Mouse (Mus musculus): ENCODE measurements around the gene Traf2. TPM values are rescaled to one million over a fixed set of nuclear protein-coding genes. Genes with fewer than 3 reads are reported as not detected.

Traf2 gene
- polyA plus RNA-seq, 1 experiment from 2014 or later = 36.0 TPM

DNA sequence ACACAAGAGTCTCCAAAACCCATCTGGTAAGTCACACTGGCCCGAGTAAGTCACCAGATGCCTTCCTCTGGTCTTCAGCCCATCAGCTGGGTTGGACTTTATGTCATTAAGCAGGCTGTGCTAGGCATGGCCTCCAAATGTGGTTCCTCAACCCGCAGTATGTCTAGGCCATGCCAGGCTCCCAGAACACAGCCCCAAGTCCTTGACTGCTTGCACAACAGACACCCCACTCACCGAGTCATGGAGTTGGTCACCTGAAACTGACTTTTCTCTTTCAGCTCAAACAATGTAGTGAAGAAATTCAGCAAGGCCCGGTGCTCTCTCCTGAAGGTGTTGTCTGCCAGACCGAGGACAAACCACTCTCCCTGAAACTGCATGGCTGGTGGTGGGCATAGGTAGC lies 53.8 kb downstream of the Traf2 start:
- H3K9ac ChIP-seq (replicated peaks; ENCODE audit: low read length) = no peak overlapping the region
- H3K27me3 ChIP-seq (ENCODE audit: control insufficient read depth, insufficient read depth, low read length) = no peaks in the 10 kb centered on the region
- H3K27ac ChIP-seq (replicated peaks; ENCODE audit: low read depth, low read length) = no peak overlapping the region
- 77% methylated on average over 5 of the region's 5 CpGs for WGBS
- H3K4me1 ChIP-seq (ENCODE audit: control insufficient read depth, insufficient read depth, low read length) = no peaks in the 10 kb centered on the region
- no peak for ATAC-seq (replicated peaks; ENCODE audit: insufficient number of reproducible peaks, low FRiP score, low TSS enrichment, low read depth)
- H3K4me3 ChIP-seq (ENCODE audit: low read depth, low read length) = no peak overlapping the region
- no peaks in the 10 kb centered on the region for H3K36me3 ChIP-seq (replicated peaks; ENCODE audit: control insufficient read depth, insufficient read depth, low read depth, low read length)
- no peak overlapping the region for H3K4me2 ChIP-seq (ENCODE audit: low read depth, low read length)
- H3K9me3 ChIP-seq (replicated peaks; ENCODE audit: control insufficient read depth, low read length) = no peaks in the 10 kb centered on the region
- no peak for DNase-seq (ENCODE audit: low spot score)

GRCm38 (mm10) chr2:25488671-25489068 lies 58.1 kb downstream of the Traf2 start:
- no peaks in the 10 kb centered on the region for H3K27me3 ChIP-seq (ENCODE audit: control insufficient read depth, insufficient read depth, low read length)
- no peak overlapping the region for H3K4me2 ChIP-seq (ENCODE audit: low read depth, low read length)
- no peaks in the 10 kb centered on the region for H3K36me3 ChIP-seq (replicated peaks; ENCODE audit: control insufficient read depth, insufficient read depth, low read depth, low read length)
- DNase-seq (ENCODE audit: low spot score) (no peak), ATAC-seq (replicated peaks; ENCODE audit: insufficient number of reproducible peaks, low FRiP score, low TSS enrichment, low read depth) (no peak)
- no peaks in the 10 kb centered on the region for H3K4me1 ChIP-seq (ENCODE audit: control insufficient read depth, insufficient read depth, low read length)
- no peak overlapping the region for H3K9ac ChIP-seq (replicated peaks; ENCODE audit: low read length)
- no peak overlapping the region for H3K4me3 ChIP-seq (ENCODE audit: low read depth, low read length)
- no peaks in the 10 kb centered on the region for H3K9me3 ChIP-seq (replicated peaks; ENCODE audit: control insufficient read depth, low read length)
- WGBS = 80% methylated on average over 7 of the region's 7 CpGs
- H3K27ac ChIP-seq (replicated peaks; ENCODE audit: low read depth, low read length) = no peak overlapping the region

- DNase-seq (ENCODE audit: low spot score) (no peak), ATAC-seq (replicated peaks; ENCODE audit: insufficient number of reproducible peaks, low FRiP score, low TSS enrichment, low read depth) (no peak)
- H3K4me2 ChIP-seq (ENCODE audit: low read depth, low read length) = no peak overlapping the region
- H3K27ac ChIP-seq (replicated peaks; ENCODE audit: low read depth, low read length) = no peak overlapping the region
- 78% methylated on average over 6 of the region's 6 CpGs for WGBS
- no peak overlapping the region for H3K9ac ChIP-seq (replicated peaks; ENCODE audit: low read length)
- H3K36me3 ChIP-seq (replicated peaks; ENCODE audit: control insufficient read depth, insufficient read depth, low read depth, low read length) = no peaks in the 10 kb centered on the region
- H3K4me1 ChIP-seq (ENCODE audit: control insufficient read depth, insufficient read depth, low read length) = no peaks in the 10 kb centered on the region
- H3K4me3 ChIP-seq (ENCODE audit: low read depth, low read length) = no peak overlapping the region
- H3K9me3 ChIP-seq (replicated peaks; ENCODE audit: control insufficient read depth, low read length) = no peaks in the 10 kb centered on the region
- no peaks in the 10 kb centered on the region for H3K27me3 ChIP-seq (ENCODE audit: control insufficient read depth, insufficient read depth, low read length)
These were observed 58.6 kb downstream of the Traf2 start for GRCm38 (mm10) chr2:25487965-25488670.

DNA sequence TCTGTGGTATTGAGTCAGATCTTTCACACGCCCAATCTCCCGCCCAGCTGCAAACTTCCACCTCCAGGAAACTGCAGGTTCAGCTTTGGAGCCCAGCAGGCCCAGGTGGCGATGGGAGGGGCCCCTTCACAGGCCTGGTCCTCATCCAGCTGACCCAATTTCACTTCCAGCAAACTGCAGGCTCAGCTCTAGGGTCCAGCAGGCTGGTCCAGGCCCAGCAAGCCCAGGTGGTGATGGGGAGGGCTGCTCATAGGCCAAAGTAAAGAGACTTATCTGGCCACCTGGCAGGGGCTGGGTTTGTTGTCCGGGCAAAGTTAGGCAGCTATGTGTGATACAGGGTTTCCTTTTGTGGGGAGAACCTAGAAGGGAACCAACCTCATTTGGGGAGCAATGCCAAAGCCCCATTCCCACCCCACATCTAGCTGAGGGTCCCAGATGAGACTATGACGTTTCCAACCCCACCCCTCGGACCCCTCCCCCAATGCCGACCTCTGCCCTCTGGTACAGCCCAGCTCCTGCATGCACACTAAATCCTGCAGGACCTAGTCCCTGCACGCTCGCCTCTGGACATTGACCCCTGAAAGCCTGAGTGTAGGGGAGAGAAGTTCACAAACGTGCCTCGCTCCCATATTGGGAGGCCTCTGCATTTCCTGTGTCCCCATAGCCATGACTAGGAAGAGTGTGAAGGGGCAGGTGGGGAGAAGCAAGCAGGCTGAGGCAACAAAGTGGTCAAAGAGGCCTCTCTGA lies 61.7 kb downstream of the Traf2 start:
- Histone ChIP-seq H3K36me3 (replicated peaks; ENCODE audit: control insufficient read depth, insufficient read depth, low read depth, low read length) (no peaks in the 10 kb centered on the region), H3K27me3 (ENCODE audit: control insufficient read depth, insufficient read depth, low read length) (no peaks in the 10 kb centered on the region), H3K9ac (replicated peaks; ENCODE audit: low read length) (no peak overlapping the region), H3K4me2 (ENCODE audit: low read depth, low read length) (no peak overlapping the region), H3K9me3 (replicated peaks; ENCODE audit: control insufficient read depth, low read length) (no peaks in the 10 kb centered on the region), H3K4me1 (ENCODE audit: control insufficient read depth, insufficient read depth, low read length) (no peaks in the 10 kb centered on the region), H3K27ac (replicated peaks; ENCODE audit: low read depth, low read length) (no peak overlapping the region), H3K4me3 (ENCODE audit: low read depth, low read length) (no peak overlapping the region)
- no peak for DNase-seq (ENCODE audit: low spot score)
- no peak for ATAC-seq (replicated peaks; ENCODE audit: insufficient number of reproducible peaks, low FRiP score, low TSS enrichment, low read depth)
- WGBS = 71% methylated on average over 11 of the region's 11 CpGs

- Histone ChIP-seq H3K4me2 (ENCODE audit: low read depth, low read length) (no peak overlapping the region), H3K9me3 (replicated peaks; ENCODE audit: control insufficient read depth, low read length) (no peaks in the 10 kb centered on the region), H3K36me3 (replicated peaks; ENCODE audit: control insufficient read depth, insufficient read depth, low read depth, low read length) (no peaks in the 10 kb centered on the region), H3K4me3 (ENCODE audit: low read depth, low read length) (no peak overlapping the region), H3K9ac (replicated peaks; ENCODE audit: low read length) (no peak overlapping the region), H3K27ac (replicated peaks; ENCODE audit: low read depth, low read length) (no peak overlapping the region), H3K4me1 (ENCODE audit: control insufficient read depth, insufficient read depth, low read length) (no peaks in the 10 kb centered on the region), H3K27me3 (ENCODE audit: control insufficient read depth, insufficient read depth, low read length) (no peaks in the 10 kb centered on the region)
- ATAC-seq (replicated peaks; ENCODE audit: insufficient number of reproducible peaks, low FRiP score, low TSS enrichment, low read depth) = no peak
- DNase-seq (ENCODE audit: low spot score) = peak; percentile 49
- WGBS = 28% methylated on average over 7 of the region's 7 CpGs
These were observed 63.8 kb downstream of the Traf2 start for GRCm38 (mm10) chr2:25482969-25483368.

DNA sequence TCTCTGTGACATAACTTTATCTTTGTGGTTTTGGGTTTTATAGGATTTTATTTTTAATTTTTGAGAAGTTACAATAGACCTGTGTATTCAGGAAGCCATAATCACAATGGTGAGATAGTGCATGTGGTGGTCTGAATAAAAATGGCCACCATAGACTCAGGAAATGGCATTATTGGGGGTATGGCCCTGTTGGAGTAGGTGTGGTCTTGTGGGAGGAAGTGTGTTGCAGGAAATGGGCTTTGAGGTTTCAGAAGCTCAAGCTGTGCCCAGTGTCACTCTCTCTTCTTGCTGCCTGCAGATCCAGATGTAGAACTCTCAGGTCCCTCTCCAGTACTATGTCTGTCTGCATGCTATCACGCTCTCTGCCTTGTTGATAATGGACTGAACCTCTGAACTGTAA lies 66.2 kb downstream of the Traf2 start:
- ATAC-seq (replicated peaks; ENCODE audit: insufficient number of reproducible peaks, low FRiP score, low TSS enrichment, low read depth) = no peak

DNA sequence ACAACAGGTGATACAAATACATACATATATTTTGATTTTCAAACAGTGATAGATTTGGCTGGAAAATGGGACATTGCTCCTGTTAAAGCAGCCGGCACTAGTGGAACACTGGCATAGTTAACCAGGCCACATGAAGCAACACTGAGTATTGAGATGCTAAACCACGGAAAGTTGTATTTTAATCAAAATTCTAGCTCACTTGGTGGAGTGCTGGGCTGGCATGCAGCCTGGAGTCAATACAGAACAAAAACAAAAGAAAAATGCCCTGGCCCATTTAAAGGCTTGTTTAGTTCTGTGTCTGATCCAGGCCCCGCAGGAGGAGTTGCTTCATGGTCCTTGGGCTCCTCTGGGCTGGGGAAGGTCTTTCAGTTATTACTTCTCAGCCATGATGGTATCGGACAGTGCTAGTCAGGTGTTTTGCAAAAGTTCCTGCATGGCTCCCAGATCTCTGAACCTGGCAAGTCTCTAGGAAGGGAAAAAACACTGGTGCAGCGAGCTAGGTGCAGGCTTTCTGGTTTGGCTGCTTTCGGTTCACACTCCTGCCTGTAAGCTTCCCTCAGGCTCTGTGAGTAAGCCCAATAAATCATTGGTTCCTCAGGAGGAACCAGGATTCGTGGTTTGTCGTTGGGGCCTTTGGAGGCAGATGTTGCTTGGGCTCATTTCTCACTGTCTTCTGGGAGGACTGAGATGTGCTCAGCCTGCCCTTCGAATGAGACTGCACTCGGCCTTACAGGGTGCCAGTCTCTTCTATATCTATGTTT lies 67.0 kb downstream of the Traf2 start:
- H3K4me2 ChIP-seq (ENCODE audit: low read depth, low read length) = no peak overlapping the region
- no peak overlapping the region for H3K9ac ChIP-seq (replicated peaks; ENCODE audit: low read length)
- ATAC-seq (replicated peaks; ENCODE audit: insufficient number of reproducible peaks, low FRiP score, low TSS enrichment, low read depth) (no peak), DNase-seq (ENCODE audit: low spot score) (no peak)
- H3K4me1 ChIP-seq (ENCODE audit: control insufficient read depth, insufficient read depth, low read length) = no peaks in the 10 kb centered on the region
- WGBS = 75% methylated on average over 10 of the region's 10 CpGs
- H3K27me3 ChIP-seq (ENCODE audit: control insufficient read depth, insufficient read depth, low read length) = no peaks in the 10 kb centered on the region
- no peak overlapping the region for H3K27ac ChIP-seq (replicated peaks; ENCODE audit: low read depth, low read length)
- H3K4me3 ChIP-seq (ENCODE audit: low read depth, low read length) = no peak overlapping the region
- H3K9me3 ChIP-seq (replicated peaks; ENCODE audit: control insufficient read depth, low read length) = no peaks in the 10 kb centered on the region
- H3K36me3 ChIP-seq (replicated peaks; ENCODE audit: control insufficient read depth, insufficient read depth, low read depth, low read length) = no peaks in the 10 kb centered on the region

More for the DNA sequence above, 66.2 kb downstream of the Traf2 start:
- Histone ChIP-seq H3K4me2 (ENCODE audit: low read depth, low read length) (no peak overlapping the region), H3K27ac (replicated peaks; ENCODE audit: low read depth, low read length) (no peak overlapping the region), H3K27me3 (ENCODE audit: control insufficient read depth, insufficient read depth, low read length) (no peaks in the 10 kb centered on the region), H3K4me1 (ENCODE audit: control insufficient read depth, insufficient read depth, low read length) (no peaks in the 10 kb centered on the region), H3K4me3 (ENCODE audit: low read depth, low read length) (no peak overlapping the region), H3K9me3 (replicated peaks; ENCODE audit: control insufficient read depth, low read length) (no peaks in the 10 kb centered on the region), H3K36me3 (replicated peaks; ENCODE audit: control insufficient read depth, insufficient read depth, low read depth, low read length) (no peaks in the 10 kb centered on the region), H3K9ac (replicated peaks; ENCODE audit: low read length) (no peak overlapping the region)
- WGBS = 76% methylated on average over 1 of the region's 1 CpGs
- no peak for DNase-seq (ENCODE audit: low spot score)

All from embryonic facial prominence, embryonic 11.5 days (tissue).